Mouse (Mus musculus) lung, postnatal 0 days (tissue): ENCODE measurements around the gene Tesc.

Source experiments
- CTCF ChIP-seq: IDR thresholded peaks from 2 replicates; pipeline ENCODE4 v1.5.1; 2016; ENCODE audit warnings: antibody characterized with exemption, mild to moderate bottlenecking
- EP300 ChIP-seq: IDR thresholded peaks from 2 replicates; pipeline ENCODE4 v1.6.1; 2016; ENCODE audit warnings: antibody characterized with exemption, mild to moderate bottlenecking, control low read depth

DNA sequence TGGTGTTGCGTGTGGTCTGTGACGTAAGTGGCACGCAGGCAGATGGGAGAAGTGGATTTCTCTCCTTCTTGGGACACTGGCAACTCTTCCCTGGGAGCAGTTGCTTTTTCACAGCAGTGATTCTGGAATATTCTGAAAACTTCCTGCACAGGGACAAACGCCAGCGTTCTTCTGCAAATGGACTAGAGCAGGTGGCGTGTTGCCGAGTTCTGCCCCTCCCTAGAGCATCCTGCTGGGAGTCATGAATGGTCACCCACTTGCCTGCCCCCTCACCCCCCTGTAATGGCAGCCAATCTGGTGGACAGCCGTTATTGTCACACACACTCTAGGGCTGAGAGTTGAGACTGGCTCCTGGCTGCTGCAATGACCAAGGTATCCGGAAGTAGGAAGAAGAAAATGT, 32.1 kb downstream of the Tesc start:
- TF ChIP-seq CTCF = no peak
- TF ChIP-seq EP300 = no peak
